Mouse (Mus musculus) hindbrain, embryonic 12.5 days (tissue): ENCODE data around the gene Fam173a. TPM values are rescaled to one million over a fixed set of nuclear protein-coding genes. Genes with fewer than 3 reads are reported as not detected.

Experiments
- ATAC-seq: fragments of 200-750 bp; cut with Nextera tagmentation; 2 replicates; pipeline ENCODE4 v1.8.0; 2017; ENCODE audit warnings: moderate TSS enrichment; ENCODE audit not compliant: low FRiP score
- H3K27ac ChIP-seq: fragments of 300-500 bp; sonication (generic); 2 replicates; pipeline ENCODE4 v1.5.1; 2016; ENCODE audit warnings: mild to moderate bottlenecking
- H3K27me3 ChIP-seq: fragments of 300-500 bp; sonication (generic); 2 replicates; pipeline ENCODE4 v1.6.1; 2016; ENCODE audit warnings: mild to moderate bottlenecking
- H3K36me3 ChIP-seq: fragments of 300-500 bp; sonication (generic); 2 replicates; pipeline ENCODE4 v1.6.1; 2016; ENCODE audit warnings: mild to moderate bottlenecking
- H3K4me1 ChIP-seq: fragments of 300-500 bp; sonication (generic); 2 replicates; pipeline ENCODE4 v1.6.1; 2016
- H3K4me2 ChIP-seq: fragments of 300-500 bp; sonication (generic); replicated peaks from 2 replicates; pipeline ENCODE4 v1.6.1; 2016; ENCODE audit warnings: mild to moderate bottlenecking
- H3K4me3 ChIP-seq: fragments of 300-500 bp; sonication (generic); 2 replicates; pipeline ENCODE4 v1.5.1; 2016; ENCODE audit warnings: mild to moderate bottlenecking
- H3K9ac ChIP-seq: fragments of 300-500 bp; sonication (generic); 2 replicates; pipeline ENCODE4 v1.6.1; 2016; ENCODE audit warnings: mild to moderate bottlenecking, moderate library complexity
- H3K9me3 ChIP-seq: fragments of 300-500 bp; sonication (generic); replicated peaks from 2 replicates; pipeline ENCODE4 v1.6.1; 2016; ENCODE audit warnings: mild to moderate bottlenecking
- WGBS: fragments of 180-500 bp; shearing (Covaris S2); methylation state at CpG from one replicate; pipeline ENCODE4 v1.1.7; 2016; 5-methylcytosine and 5-hydroxymethylcytosine counted together
- polyA plus RNA-seq: library from polyadenylated mRNA; unstranded; fragments of >200 nt; fragmentation: Nextera tagmentation; extraction: Ambion mirVana; gene quantifications from 2 replicates; pipeline ENCODE4 v1.2.1, GENCODE M21; 2016

Gene Fam173a
- polyA plus RNA-seq, 1 experiment from 2014 or later, result 76.0 TPM

GRCm38 (mm10) chr17:25791843-25792527 is 716 bp downstream of the Fam173a start:
- Histone ChIP-seq H3K9me3 (no peaks in the 10 kb centered on the region), H3K4me2 (peak overlapping the region; percentile 89), H3K27ac (peak overlapping the region; percentile 93), H3K36me3 (peaks cover 22% of the 10 kb centered on the region), H3K27me3 (no peaks in the 10 kb centered on the region), H3K4me3 (peak overlapping the region; percentile 68), H3K9ac (peak overlapping the region; percentile 83), H3K4me1 (peaks cover 54% of the 10 kb centered on the region)
- WGBS, result under 1% methylated on average over 45 of the region's 45 CpGs
- peak; percentile 26 for ATAC-seq

- Histone ChIP-seq H3K36me3 (peaks cover 26% of the 10 kb centered on the region), H3K27me3 (no peaks in the 10 kb centered on the region), H3K9ac (peak overlapping the region; percentile 83), H3K4me2 (peak overlapping the region; percentile 89), H3K4me1 (peaks cover 51% of the 10 kb centered on the region), H3K9me3 (no peaks in the 10 kb centered on the region), H3K4me3 (peak overlapping the region; percentile 68), H3K27ac (peak overlapping the region; percentile 93)
- 29% methylated on average over 19 of the region's 19 CpGs for WGBS
- no peak for ATAC-seq
Observed at GRCm38 (mm10) chr17:25791320-25791842, 1.3 kb downstream of the Fam173a start.

GRCm38 (mm10) chr17:25786781-25787504 is 5.8 kb downstream of the Fam173a start:
- WGBS, result 93% methylated on average over 9 of the region's 9 CpGs
- Histone ChIP-seq H3K4me3 (no peak overlapping the region), H3K9me3 (no peaks in the 10 kb centered on the region), H3K27ac (no peak overlapping the region), H3K4me1 (peaks cover 36% of the 10 kb centered on the region), H3K9ac (no peak overlapping the region), H3K4me2 (no peak overlapping the region), H3K27me3 (no peaks in the 10 kb centered on the region), H3K36me3 (peaks cover 49% of the 10 kb centered on the region)
- no peak for ATAC-seq

GRCm38 (mm10) chr17:25786280-25786679 is 6.4 kb downstream of the Fam173a start, which contains the start of gene Ccdc78:
Ccdc78 (plus strand) TSS chr17:25786580.
- 86% methylated on average over 3 of the region's 3 CpGs for WGBS
- H3K4me2 ChIP-seq, result peak within 1 kb of the TSS; percentile 79
- no peaks in the 10 kb centered on the region for H3K27me3 ChIP-seq
- ATAC-seq, result no peak
- peaks cover 32% of the 10 kb centered on the region for H3K4me1 ChIP-seq
- peak within 1 kb of the TSS; percentile 82; the same call in 1 of the 2 replicates for H3K9ac ChIP-seq
- H3K9me3 ChIP-seq, result no peaks in the 10 kb centered on the region
- H3K4me3 ChIP-seq, result peak within 1 kb of the TSS; percentile 68
- H3K36me3 ChIP-seq, result peaks cover 56% of the 10 kb centered on the region
- peak within 1 kb of the TSS; percentile 93 for H3K27ac ChIP-seq

- peak; percentile 77 for ATAC-seq
- Histone ChIP-seq H3K4me1 (peaks cover 23% of the 10 kb centered on the region), H3K9me3 (no peaks in the 10 kb centered on the region), H3K27me3 (no peaks in the 10 kb centered on the region), H3K9ac (peak within 1 kb of the TSS; percentile 82), H3K36me3 (peaks cover 65% of the 10 kb centered on the region), H3K4me3 (peak within 1 kb of the TSS; percentile 68), H3K27ac (peak within 1 kb of the TSS; percentile 93), H3K4me2 (peak within 1 kb of the TSS; percentile 79)
- WGBS, result under 1% methylated on average over 23 of the region's 23 CpGs
Observed at GRCm38 (mm10) chr17:25785281-25785745, 7.4 kb downstream of the Fam173a start, which contains the start of gene Haghl. Haghl (minus strand) TSS chr17:25785673.

- Histone ChIP-seq H3K27ac (no peak overlapping the region), H3K36me3 (peaks cover 63% of the 10 kb centered on the region), H3K4me1 (peaks cover 23% of the 10 kb centered on the region), H3K4me2 (peak overlapping the region; percentile 79), H3K27me3 (no peaks in the 10 kb centered on the region), H3K9ac (peak overlapping the region; percentile 82), H3K9me3 (no peaks in the 10 kb centered on the region), H3K4me3 (peak overlapping the region; percentile 68)
- 84% methylated on average over 15 of the region's 15 CpGs for WGBS
- ATAC-seq, result no peak
Observed at GRCm38 (mm10) chr17:25783861-25784574, 8.7 kb downstream of the Fam173a start.

- Histone ChIP-seq H3K27ac (no peak overlapping the region), H3K4me1 (peaks cover 23% of the 10 kb centered on the region), H3K36me3 (peaks cover 66% of the 10 kb centered on the region), H3K4me2 (no peak overlapping the region), H3K9ac (no peak overlapping the region; the same call in 1 of the 2 replicates), H3K27me3 (no peaks in the 10 kb centered on the region), H3K9me3 (no peaks in the 10 kb centered on the region), H3K4me3 (no peak overlapping the region)
- no peak for ATAC-seq
- 80% methylated on average over 7 of the region's 7 CpGs for WGBS
Observed at GRCm38 (mm10) chr17:25783086-25783485, 9.6 kb downstream of the Fam173a start.

- WGBS, result 86% methylated on average over 6 of the region's 6 CpGs
- no peak overlapping the region; the same call in 1 of the 2 replicates for H3K27ac ChIP-seq
Observed at GRCm38 (mm10) chr17:25781339-25781738, 11.4 kb downstream of the Fam173a start.

GRCm38 (mm10) chr17:25777948-25778347 is 14.8 kb downstream of the Fam173a start:
- H3K27me3 ChIP-seq, result no peaks in the 10 kb centered on the region
- peaks cover 44% of the 10 kb centered on the region for H3K36me3 ChIP-seq
- no peak overlapping the region for H3K4me2 ChIP-seq
- 95% methylated on average over 5 of the region's 5 CpGs for WGBS
- no peak for ATAC-seq
- no peaks in the 10 kb centered on the region for H3K9me3 ChIP-seq
- H3K27ac ChIP-seq, result no peak overlapping the region
- no peak overlapping the region for H3K4me3 ChIP-seq
- H3K4me1 ChIP-seq, result peaks cover 11% of the 10 kb centered on the region
- H3K9ac ChIP-seq, result no peak overlapping the region

More at GRCm38 (mm10) chr17:25781339-25781738, 11.4 kb downstream of the Fam173a start:
- Histone ChIP-seq H3K4me1 (peaks cover 23% of the 10 kb centered on the region), H3K4me3 (no peak overlapping the region), H3K27me3 (no peaks in the 10 kb centered on the region), H3K36me3 (peaks cover 57% of the 10 kb centered on the region), H3K9ac (no peak overlapping the region), H3K9me3 (no peaks in the 10 kb centered on the region), H3K4me2 (no peak overlapping the region)
- no peak for ATAC-seq

GRCm38 (mm10) chr17:25775318-25776062 is 17.2 kb downstream of the Fam173a start:
- Histone ChIP-seq H3K9me3 (no peaks in the 10 kb centered on the region), H3K36me3 (peaks cover 19% of the 10 kb centered on the region; the same call in 1 of the 2 replicates)

GRCm38 (mm10) chr17:25773549-25774120 is 19.1 kb downstream of the Fam173a start, which contains the start of gene Narfl:
Narfl (plus strand) TSS chr17:25773776.
- Histone ChIP-seq H3K9ac (peak within 1 kb of the TSS; percentile 83), H3K36me3 (peaks cover 11% of the 10 kb centered on the region; the same call in 1 of the 2 replicates), H3K27ac (no peak within 1 kb of the TSS), H3K4me2 (peak within 1 kb of the TSS; percentile 84), H3K9me3 (no peaks in the 10 kb centered on the region), H3K27me3 (peaks cover 15% of the 10 kb centered on the region; the same call in 1 of the 2 replicates), H3K4me3 (peak within 1 kb of the TSS; percentile 75), H3K4me1 (peaks cover 10% of the 10 kb centered on the region)
- peak; percentile 83 for ATAC-seq
- WGBS, result under 1% methylated on average over 37 of the region's 37 CpGs

More at GRCm38 (mm10) chr17:25775318-25776062, 17.2 kb downstream of the Fam173a start:
- Histone ChIP-seq H3K4me1 (peaks cover 10% of the 10 kb centered on the region), H3K4me2 (no peak overlapping the region), H3K9ac (no peak overlapping the region), H3K4me3 (no peak overlapping the region), H3K27ac (no peak overlapping the region), H3K27me3 (no peaks in the 10 kb centered on the region)
- no peak for ATAC-seq
- WGBS, result 84% methylated on average over 10 of the region's 10 CpGs
